Mouse (Mus musculus) liver, adult (tissue): ENCODE measurements around the gene Gm884.

ENCODE experiments used
- GATA4 ChIP-seq: IDR thresholded peaks from 2 replicates; pipeline ENCODE4 v1.6.1; 2014; ENCODE audit warnings: mild to moderate bottlenecking, low read length; ENCODE audit not compliant: insufficient replicate concordance

Gene Gm884

GRCm38 (mm10) chr11:103646301-103646700 is 25.4 kb upstream of the Gm884 start:
- no peak for TF ChIP-seq GATA4

GRCm38 (mm10) chr11:103645731-103646130 is 24.8 kb upstream of the Gm884 start:
- TF ChIP-seq GATA4 = no peak

DNA sequence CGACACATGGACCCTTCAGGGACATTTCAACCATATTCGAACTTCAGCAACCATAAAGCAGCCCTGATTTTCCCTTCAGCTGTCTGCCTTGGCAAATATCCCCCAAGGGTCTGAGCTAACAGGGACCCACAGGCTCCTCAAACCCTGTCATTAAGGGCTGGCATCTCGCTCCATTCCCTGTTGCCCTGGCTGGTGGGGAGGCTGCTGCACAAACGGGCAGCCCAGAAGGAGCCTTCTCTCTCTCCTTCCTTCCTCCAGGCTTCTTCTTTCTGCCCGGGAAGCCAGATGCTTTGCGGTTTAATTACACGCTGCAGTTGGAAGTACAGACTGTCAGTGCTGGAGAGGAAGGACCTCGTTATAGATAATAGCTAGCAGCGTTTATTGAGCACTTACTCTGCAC is 22.3 kb upstream of the Gm884 start:
- no peak for TF ChIP-seq GATA4

DNA sequence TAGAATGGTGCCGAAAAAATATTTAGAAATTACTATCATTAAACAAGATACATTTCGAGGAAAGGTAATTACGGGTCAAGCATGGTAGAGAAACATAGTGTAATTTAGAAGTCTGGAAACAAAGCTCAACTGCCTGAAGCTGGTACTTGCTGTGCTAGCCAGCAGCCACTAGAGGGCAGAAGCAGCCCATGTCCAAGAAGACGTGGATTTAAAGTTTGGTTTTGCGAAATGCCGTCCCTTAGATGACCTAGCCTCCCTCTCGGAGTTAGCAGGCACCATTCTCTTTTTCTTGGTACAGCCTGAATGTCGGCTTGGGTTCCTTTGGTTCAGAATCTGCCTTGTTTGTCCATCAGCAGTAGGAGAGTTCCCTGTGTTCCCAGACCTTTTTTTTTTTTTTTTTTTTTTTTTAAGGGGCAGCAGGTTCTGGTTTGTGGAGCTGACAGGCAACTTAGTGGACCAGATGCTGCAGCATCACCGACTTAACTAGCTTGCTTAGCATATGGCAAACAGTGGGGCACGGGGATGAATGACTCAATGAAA is 18.5 kb upstream of the Gm884 start:
- TF ChIP-seq GATA4 = no peak

DNA sequence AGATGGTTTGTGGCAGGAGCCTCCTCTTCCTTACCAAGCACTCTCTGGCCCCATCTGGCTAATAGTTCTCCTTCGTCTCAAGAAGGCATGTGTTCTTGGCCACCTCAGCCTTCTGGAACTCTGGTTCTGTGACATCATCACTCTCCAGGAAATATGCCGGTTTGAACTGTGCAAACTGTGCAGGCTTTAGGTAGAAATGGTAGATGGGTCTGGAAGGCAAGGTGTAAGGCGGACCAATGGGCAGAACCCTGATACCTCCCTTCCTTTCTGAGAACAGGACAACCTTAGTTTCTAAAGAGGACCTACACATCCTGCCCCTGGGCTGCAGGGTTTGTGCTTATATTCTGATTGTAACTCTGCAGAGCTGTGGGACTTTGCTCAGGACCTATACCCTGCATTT is 17.9 kb upstream of the Gm884 start, which contains the start of gene Lyzl6:
Lyzl6 (minus strand) TSS at position 101 of the 400 bp plus-strand sequence.
- no peak for TF ChIP-seq GATA4

GRCm38 (mm10) chr11:103636261-103636660 is 15.3 kb upstream of the Gm884 start:
- TF ChIP-seq GATA4 = no peak

DNA sequence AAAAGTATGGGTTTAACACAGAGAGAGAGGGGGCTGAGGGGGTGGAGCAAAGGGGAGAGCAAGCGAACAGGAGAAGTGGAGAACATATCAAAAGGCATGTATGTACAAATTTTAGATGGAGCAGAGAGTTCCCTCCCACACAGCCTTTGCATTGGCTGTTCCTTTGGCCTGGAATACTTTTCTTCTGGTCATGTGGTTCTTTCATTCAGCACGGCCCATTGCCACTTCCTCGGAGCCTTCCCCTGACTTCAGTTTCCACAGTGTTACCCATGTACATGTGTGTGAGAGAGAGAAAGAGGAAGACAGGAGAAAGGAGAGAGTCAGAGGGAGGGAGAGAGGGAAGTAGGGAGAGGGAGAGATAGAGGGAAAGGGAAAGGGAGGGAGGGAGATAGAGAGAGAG is 14.5 kb upstream of the Gm884 start:
- no peak for TF ChIP-seq GATA4

GRCm38 (mm10) chr11:103634806-103635205 is 13.9 kb upstream of the Gm884 start:
- no peak for TF ChIP-seq GATA4

DNA sequence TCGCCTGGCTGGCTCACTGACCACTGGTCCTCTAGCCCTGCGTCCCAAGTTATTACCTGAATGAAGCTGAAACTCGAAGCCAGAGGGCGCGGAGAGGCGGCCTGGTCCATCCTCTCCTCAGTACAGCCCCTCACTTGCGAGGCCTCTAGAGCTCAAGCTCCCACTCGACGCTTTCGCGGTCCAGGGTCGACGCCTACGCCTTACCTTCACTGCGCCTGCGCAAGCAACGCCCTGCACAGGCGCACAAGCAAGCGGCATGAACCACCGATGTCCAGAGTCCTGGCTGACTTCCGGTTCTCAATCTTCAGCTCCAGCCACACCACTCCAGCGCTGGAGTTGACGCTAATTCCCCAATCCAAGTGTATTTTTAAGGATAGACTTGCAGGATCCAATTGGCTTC is 6.5 kb upstream of the Gm884 start:
- no peak for TF ChIP-seq GATA4

- no peak for TF ChIP-seq GATA4
Measured at GRCm38 (mm10) chr11:103610772-103611171, 10.2 kb downstream of the Gm884 start.

DNA sequence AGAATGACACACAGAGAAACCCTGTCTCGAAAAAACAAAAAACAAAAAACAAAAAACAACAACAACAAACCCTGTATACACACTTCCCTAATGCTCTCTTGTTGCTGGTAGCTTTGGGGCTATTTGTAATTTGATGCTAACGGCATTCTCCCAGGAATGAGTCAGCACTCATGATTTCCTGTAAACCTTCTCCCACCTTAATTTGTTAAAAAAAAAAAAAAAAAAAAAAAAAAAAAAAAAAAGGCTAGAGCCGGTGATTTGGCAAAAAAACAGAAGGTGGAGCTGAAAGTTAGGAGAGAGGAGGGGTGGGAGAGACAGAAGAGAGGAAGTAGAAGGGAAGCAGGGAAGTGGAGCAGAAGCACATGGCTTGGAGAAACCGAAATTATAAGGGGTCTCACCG is 14.3 kb downstream of the Gm884 start:
- TF ChIP-seq GATA4 = no peak

DNA sequence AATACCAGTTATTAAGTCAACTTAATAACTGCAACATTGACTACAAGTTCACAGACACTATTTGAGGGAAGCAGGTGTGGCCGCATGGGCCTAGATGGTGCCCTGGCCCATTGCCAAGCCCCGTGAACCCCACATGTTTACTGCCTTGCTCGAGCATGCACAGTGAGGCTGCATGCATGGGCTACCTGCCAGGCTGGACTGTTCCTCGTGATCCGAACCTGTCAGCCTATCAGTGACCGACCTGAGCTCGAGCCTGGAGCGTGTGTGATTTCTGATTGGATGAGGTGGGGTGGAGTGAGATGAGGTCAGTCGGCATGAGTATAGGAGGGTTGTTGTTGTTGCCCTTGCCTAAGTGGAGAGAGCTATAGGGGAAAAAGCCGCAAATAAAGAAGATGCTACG is 42.6 kb downstream of the Gm884 start:
- TF ChIP-seq GATA4 = no peak

DNA sequence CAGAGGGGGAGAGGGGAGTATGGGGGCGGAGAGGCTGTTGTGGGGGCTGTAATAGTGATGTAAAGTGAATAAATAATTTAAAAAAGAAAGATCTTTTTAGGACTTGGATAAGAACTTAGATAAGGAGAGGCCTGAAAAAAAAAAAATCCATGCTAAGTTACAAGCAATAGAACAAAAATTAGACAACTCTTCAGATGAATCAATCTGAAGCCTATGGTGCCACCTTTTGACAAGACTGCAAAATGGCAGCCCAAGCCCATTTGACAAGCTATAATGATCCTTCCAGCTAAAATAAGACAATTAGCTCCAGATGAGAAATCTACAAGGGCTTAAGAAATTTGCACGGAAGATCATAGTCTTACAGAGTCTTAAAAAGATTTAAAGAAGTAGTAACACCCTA is 64.9 kb downstream of the Gm884 start:
- TF ChIP-seq GATA4 = no peak

DNA sequence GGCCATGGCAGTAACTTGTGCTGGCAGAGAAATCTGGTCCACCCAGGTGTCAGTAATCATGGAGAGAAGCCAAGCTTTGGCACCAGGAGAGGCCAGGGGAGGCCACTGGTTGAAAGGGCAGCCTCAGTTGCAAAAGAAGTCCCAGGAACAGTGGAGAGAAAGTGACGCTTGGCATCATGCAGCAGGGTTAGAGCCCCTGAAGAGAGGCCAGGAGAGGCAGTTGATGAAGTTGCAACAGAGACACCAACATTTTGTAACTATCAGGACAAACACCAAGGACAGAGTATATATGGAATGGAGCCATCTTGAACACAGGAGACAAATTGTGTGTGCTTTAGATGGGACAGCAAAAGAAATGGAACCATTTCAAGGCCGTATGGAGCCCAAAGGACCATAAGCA is 108.8 kb downstream of the Gm884 start:
- TF ChIP-seq GATA4 = no peak

- TF ChIP-seq GATA4 = no peak
Measured at GRCm38 (mm10) chr11:103504497-103504896, 116.4 kb downstream of the Gm884 start, which contains the start of gene Lrrc37a. Gene Lrrc37a, minus strand, starts transcription at chr11:103504597.
